Mouse (Mus musculus) midbrain, postnatal 0 days (tissue): Measurements from ENCODE around the gene N4bp2l2. TPM values are rescaled to one million over a fixed set of nuclear protein-coding genes. Genes with fewer than 3 reads are reported as not detected.

Experiments used
- ATAC-seq: fragments of 200-750 bp; cut with Nextera tagmentation; 2 replicates; pipeline ENCODE4 v1.8.0; 2017; ENCODE audit warnings: moderate number of reproducible peaks, mild to moderate bottlenecking, moderate TSS enrichment, moderate library complexity; ENCODE audit not compliant: low FRiP score
- DNase-seq: peaks from one replicate; pipeline ENCODE4 v3.0.0-alpha.2; 2015; ENCODE audit warnings: low spot score
- H3K27ac ChIP-seq: fragments of 300-500 bp; sonication (generic); 2 replicates; pipeline ENCODE4 v1.5.1; 2014; ENCODE audit warnings: low read depth, mild to moderate bottlenecking, low read length, mixed read lengths
- H3K27me3 ChIP-seq: fragments of 300-500 bp; sonication (generic); 2 replicates; pipeline ENCODE4 v1.6.1; 2014; ENCODE audit warnings: low read length, control low read depth, mixed read lengths; ENCODE audit not compliant: insufficient read depth
- H3K36me3 ChIP-seq: fragments of 300-500 bp; sonication (generic); 2 replicates; pipeline ENCODE4 v1.6.1; 2014; ENCODE audit warnings: low read length, control low read depth, mixed read lengths; ENCODE audit not compliant: insufficient read depth
- H3K4me1 ChIP-seq: fragments of 300-500 bp; sonication (generic); 2 replicates; pipeline ENCODE4 v1.6.1; 2014; ENCODE audit warnings: mild to moderate bottlenecking, control low read depth, antibody characterized with exemption, low read length, mixed read lengths; ENCODE audit not compliant: insufficient read depth
- H3K4me2 ChIP-seq: fragments of 300-500 bp; sonication (generic); 2 replicates; pipeline ENCODE4 v1.6.1; 2014; ENCODE audit warnings: low read depth, mild to moderate bottlenecking, low read length, mixed read lengths; ENCODE audit not compliant: poor library complexity, severe bottlenecking
- H3K4me3 ChIP-seq: fragments of 300-500 bp; sonication (generic); 2 replicates; pipeline ENCODE4 v1.5.1; 2014; ENCODE audit warnings: low read depth, mild to moderate bottlenecking, low read length, moderate library complexity
- H3K9ac ChIP-seq: fragments of 300-500 bp; sonication (generic); replicated peaks from 2 replicates; pipeline ENCODE4 v1.6.1; 2014; ENCODE audit warnings: mild to moderate bottlenecking, low read length, moderate library complexity, mixed read lengths; ENCODE audit not compliant: poor library complexity, severe bottlenecking
- H3K9me3 ChIP-seq: fragments of 300-500 bp; sonication (generic); 2 replicates; pipeline ENCODE4 v1.6.1; 2016; ENCODE audit warnings: low read length, control low read depth
- CTCF ChIP-seq: IDR thresholded peaks from 2 replicates; pipeline ENCODE4 v1.5.1; 2016; ENCODE audit warnings: antibody characterized with exemption, mild to moderate bottlenecking
- WGBS: fragments of 180-500 bp; shearing (Covaris S2); extraction: QIAGEN DNeasy Blood & Tissue Kit; methylation state at CpG from one replicate; pipeline ENCODE4 v1.1.7; 2014; 5-methylcytosine and 5-hydroxymethylcytosine counted together
- polyA plus RNA-seq: library from polyadenylated mRNA; unstranded; fragments of >200 nt; fragmentation: Nextera tagmentation; extraction: Ambion mirVana; gene quantifications from 2 replicates; pipeline ENCODE4 v1.2.1, GENCODE M21; 2015
- total RNA-seq: library from RNA; depleted of rRNA; stranded (reverse); fragments of >200 nt; gene quantifications from 2 replicates; pipeline ENCODE4 v1.2.3, GENCODE M21; 2014

N4bp2l2 gene
- total and polyA plus RNA-seq, 2 experiments from 2014 or later = 29.1 to 38.9 TPM

DNA sequence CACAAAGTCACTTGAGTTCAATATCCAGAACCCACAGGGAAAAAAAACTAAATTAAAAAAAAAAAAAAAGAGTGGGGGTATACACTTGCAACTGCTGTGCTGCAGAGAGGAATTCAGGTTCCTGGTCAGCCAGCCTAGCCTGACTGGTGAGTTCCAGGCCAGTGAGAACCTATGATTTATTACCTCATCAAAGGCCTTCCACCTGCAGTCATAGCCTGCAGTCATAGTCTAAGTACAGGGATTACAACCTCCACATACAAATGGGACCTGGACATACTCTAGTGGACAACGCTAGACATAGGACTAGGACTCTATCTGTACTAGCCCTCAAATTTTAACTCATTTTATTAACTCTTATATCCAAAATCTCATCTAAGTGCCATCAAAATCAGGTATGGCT lies 36.7 kb downstream of the N4bp2l2 start:
- no peak for TF ChIP-seq CTCF
- H3K4me1 ChIP-seq = no peaks in the 10 kb centered on the region
- DNase-seq (no peak), ATAC-seq (no peak)
- H3K9ac ChIP-seq = no peak overlapping the region
- WGBS = 97% methylated on average over 1 of the region's 1 CpGs
- no peak overlapping the region for H3K4me2 ChIP-seq
- H3K4me3 ChIP-seq = no peak overlapping the region
- no peaks in the 10 kb centered on the region for H3K9me3 ChIP-seq
- H3K27me3 ChIP-seq = no peaks in the 10 kb centered on the region
- no peak overlapping the region for H3K27ac ChIP-seq
- 0 out of 2 replicates have a peak, but pooled peaks cover 5% of the 10 kb centered on the region for H3K36me3 ChIP-seq

DNA sequence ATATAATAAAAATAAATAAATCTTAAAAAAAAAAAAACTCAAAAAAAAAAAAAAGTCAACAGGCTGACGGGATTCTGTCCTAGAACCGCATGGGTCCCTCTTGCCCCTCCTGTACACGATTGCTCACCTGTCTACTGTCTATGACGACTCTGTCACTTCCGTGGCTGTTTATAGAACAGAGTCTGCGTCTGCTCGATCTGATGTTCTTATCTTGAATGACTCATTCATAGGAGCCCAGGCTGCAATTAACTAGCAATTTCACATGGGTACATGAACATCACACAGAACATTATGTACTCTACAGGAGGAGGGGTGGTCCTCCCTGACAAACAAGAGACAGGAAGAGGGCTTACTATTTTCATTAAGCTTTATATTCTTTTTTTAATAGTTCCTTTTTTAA lies 40.5 kb downstream of the N4bp2l2 start:
- TF ChIP-seq CTCF = no peak
- H3K36me3 ChIP-seq = 0 out of 2 replicates have a peak, but pooled peaks cover 5% of the 10 kb centered on the region
- no peak overlapping the region for H3K27ac ChIP-seq
- H3K9ac ChIP-seq = no peak overlapping the region
- H3K9me3 ChIP-seq = no peaks in the 10 kb centered on the region
- H3K4me1 ChIP-seq = no peaks in the 10 kb centered on the region
- DNase-seq (no peak), ATAC-seq (no peak)
- no peaks in the 10 kb centered on the region for H3K27me3 ChIP-seq
- 89% methylated on average over 7 of the region's 7 CpGs for WGBS
- H3K4me3 ChIP-seq = no peak overlapping the region
- no peak overlapping the region for H3K4me2 ChIP-seq

DNA sequence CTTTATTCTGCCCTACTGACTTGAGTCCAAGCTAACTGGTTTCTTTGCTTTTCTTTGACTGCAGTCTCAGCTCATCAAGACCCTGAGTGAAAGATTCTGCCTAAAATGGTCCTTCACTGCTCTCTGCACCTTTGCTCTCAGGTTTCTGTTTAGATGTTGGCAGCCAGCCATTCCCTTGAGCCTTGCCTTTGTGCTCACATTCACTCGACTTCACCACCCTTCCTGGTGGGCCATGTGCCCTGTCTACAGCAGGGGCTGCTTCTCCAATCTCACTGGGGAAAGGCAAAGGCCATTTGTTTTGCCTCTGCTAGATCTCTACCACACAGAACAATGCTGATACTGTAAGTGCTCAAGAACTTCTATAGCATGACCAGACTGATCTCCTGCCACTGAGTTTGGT lies 43.2 kb downstream of the N4bp2l2 start:
- DNase-seq (no peak), ATAC-seq (no peak)
- no peak overlapping the region for H3K9ac ChIP-seq
- no peak overlapping the region for H3K4me2 ChIP-seq
- H3K27ac ChIP-seq = no peak overlapping the region
- 43% methylated on average over 1 of the region's 1 CpGs for WGBS
- no peaks in the 10 kb centered on the region for H3K4me1 ChIP-seq
- H3K36me3 ChIP-seq = no peaks in the 10 kb centered on the region
- no peak overlapping the region for H3K4me3 ChIP-seq
- H3K9me3 ChIP-seq = no peaks in the 10 kb centered on the region
- H3K27me3 ChIP-seq = no peaks in the 10 kb centered on the region
- no peak for TF ChIP-seq CTCF

DNA sequence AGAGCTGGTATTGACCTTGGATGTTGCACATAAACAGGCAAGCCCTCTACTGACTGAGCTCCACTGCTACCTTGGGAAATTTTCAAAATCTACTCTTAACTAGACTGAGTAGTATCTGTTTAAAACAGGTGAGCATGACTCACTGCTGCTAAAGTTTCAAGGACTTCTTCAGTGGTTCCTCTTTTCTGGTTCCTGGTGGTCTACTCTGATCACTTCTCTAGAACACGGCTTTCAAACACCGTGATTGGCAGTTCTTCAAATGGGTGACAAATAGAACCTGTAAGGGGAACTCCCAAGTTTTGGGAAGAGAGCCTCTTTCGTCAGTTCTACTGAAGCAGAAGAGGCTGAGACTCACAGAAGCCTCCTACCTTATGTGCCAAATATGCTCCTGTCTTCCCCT lies 44.4 kb downstream of the N4bp2l2 start:
- ATAC-seq (no peak), DNase-seq (no peak)
- TF ChIP-seq CTCF = no peak
- WGBS = 94% methylated on average over 3 of the region's 3 CpGs
- Histone ChIP-seq H3K9me3 (no peaks in the 10 kb centered on the region), H3K36me3 (no peaks in the 10 kb centered on the region), H3K27me3 (no peaks in the 10 kb centered on the region), H3K4me3 (no peak overlapping the region), H3K9ac (no peak overlapping the region), H3K27ac (no peak overlapping the region), H3K4me1 (no peaks in the 10 kb centered on the region), H3K4me2 (no peak overlapping the region)

DNA sequence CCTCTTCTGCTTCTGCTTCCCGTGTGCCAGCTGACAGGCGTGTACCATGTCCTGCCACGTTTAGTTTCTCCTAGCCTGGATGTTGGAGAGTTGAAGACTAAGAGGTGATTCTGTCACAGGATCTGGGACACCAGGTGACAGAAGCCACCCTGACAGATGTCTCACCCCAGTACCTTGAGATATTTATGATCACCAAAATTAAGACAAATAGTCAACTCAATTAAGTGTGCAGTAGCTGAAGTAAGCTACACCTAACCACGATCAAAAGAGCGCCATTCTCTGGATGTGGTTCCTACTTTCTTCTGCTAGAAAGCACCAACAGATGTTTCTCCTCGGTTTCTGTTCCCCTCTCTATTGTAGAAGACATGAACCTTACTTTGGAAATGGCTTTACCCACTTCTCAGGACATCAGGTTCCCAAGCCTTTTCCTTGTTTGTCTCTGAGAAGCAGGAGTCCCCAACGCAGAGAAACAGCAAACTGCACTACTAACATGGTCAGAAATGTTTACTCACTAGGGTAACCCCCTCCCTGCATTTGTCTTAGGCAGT lies 45.3 kb downstream of the N4bp2l2 start:
- Histone ChIP-seq H3K27ac (no peak overlapping the region), H3K9me3 (no peaks in the 10 kb centered on the region), H3K9ac (no peak overlapping the region), H3K4me3 (no peak overlapping the region), H3K36me3 (no peaks in the 10 kb centered on the region), H3K4me2 (no peak overlapping the region), H3K27me3 (no peaks in the 10 kb centered on the region), H3K4me1 (no peaks in the 10 kb centered on the region)
- WGBS = 91% methylated on average over 7 of the region's 7 CpGs
- TF ChIP-seq CTCF = no peak
- DNase-seq = no peak
- no peak for ATAC-seq

DNA sequence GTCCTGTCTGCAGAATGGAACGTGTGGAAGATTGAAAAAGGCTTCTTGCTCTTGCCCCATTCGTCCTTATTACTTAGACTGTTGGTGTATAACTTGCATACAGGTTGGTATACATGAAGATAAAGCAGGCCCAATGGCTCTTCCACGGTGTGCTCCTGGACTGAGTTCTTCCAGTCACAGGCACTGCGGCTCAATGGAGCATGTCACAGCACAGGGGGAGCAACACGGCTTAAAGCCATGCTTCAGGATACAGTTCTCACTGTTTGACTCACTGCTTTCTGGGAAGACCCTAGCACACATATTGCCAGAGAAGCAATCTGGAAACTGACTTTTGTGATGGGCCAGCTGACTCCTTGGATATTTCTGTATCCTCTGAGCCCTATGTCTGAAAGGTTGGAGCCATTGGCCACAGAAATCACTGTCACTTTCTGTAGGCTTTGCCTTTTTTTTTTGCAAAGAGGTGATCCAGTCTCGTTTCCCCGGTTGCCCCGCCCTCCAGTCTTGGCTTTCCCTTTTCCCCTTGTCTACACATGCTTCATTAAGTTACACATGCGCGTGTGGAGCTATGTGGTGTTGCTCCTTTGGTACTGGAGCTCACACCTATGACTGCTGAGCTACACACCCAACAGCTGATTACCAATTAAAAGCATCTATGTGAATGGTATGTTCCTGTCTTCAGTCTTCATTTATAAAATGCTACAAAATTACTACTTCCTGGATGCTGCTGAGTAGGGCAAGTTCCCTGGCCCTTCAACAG lies 47.2 kb downstream of the N4bp2l2 start:
- H3K27me3 ChIP-seq = no peaks in the 10 kb centered on the region
- WGBS = 89% methylated on average over 10 of the region's 10 CpGs
- no peak overlapping the region for H3K4me2 ChIP-seq
- no peak for ATAC-seq
- DNase-seq = no peak
- H3K27ac ChIP-seq = no peak overlapping the region
- no peak overlapping the region for H3K4me3 ChIP-seq
- no peak overlapping the region for H3K9ac ChIP-seq
- H3K36me3 ChIP-seq = no peaks in the 10 kb centered on the region
- H3K9me3 ChIP-seq = no peaks in the 10 kb centered on the region
- TF ChIP-seq CTCF = no peak
- no peaks in the 10 kb centered on the region for H3K4me1 ChIP-seq
